29 mouse cellular contexts compared by ENCODE assay signal in the genomic region with DNA sequence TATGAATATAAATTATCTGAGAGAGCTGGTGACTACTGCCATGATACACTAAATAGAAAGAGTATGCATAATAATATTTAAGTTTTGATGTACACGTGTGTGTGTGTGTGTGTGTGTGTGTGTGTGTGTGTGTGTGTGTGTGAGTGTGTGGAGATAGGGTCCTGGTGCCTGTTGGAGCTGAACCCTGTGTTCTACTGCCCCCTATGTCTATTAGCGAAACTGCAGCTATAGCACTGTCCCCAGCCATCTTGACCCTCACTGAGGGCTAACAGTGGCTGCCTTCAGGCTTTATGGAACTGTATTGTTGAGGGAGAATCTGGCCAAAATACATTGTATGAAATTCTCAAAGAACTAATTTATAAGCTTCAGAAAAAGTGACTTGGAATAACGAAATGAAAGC.
DNase-seq lines count a peak whose midpoint lies in the region; ATAC-seq and TF ChIP-seq lines count a peak whose summit lies in the region.
"Had no signal": no experiment of that assay in that cellular context is flagged by ENCODE, and none has a peak within 500 bp of the region (broad histone marks: within the 10 kb centered on the region; RNA-seq: fewer than 3 reads in every experiment).

No protein-coding gene starts in this region.

- peak; percentile 17; the same call in 1 of the 2 replicates for TF ChIP-seq CTCF in liver, embryonic 14.5 days (IDR thresholded peaks at IDR 0.05; ENCODE audit: low read depth)
- TF ChIP-seq CTCF in E14TG2a.4 (conservative IDR thresholded peaks at IDR 0.05; ENCODE audit: low read length) = peak; percentile 32
- TF ChIP-seq CTCF in Patski (IDR thresholded peaks at IDR 0.05) = peak; percentile 8

- no peak overlapping the region for H3K4me2 ChIP-seq in liver, embryonic 14.5 days (ENCODE audit: low read depth)
- H3K4me2 ChIP-seq in hindbrain, embryonic 16.5 days (ENCODE audit: low read length) = no peak overlapping the region
- H3K4me2 ChIP-seq in midbrain, embryonic 14.5 days (ENCODE audit: low read length) = no peak overlapping the region
- H3K4me2 ChIP-seq: embryonic facial prominence, embryonic 12.5 days; heart, embryonic 12.5 days; liver, embryonic 11.5 days; lung, embryonic 15.5 days; midbrain, embryonic 15.5 days; neural tube, embryonic 13.5 days had no signal

- H3K36me3 ChIP-seq in liver, embryonic 14.5 days (replicated peaks; ENCODE audit: control insufficient read depth, insufficient read depth, low read depth) = no peaks in the 10 kb centered on the region
- H3K36me3 ChIP-seq in E14TG2a.4 (ENCODE audit: insufficient read depth, low read length) = no peaks in the 10 kb centered on the region
- H3K36me3 ChIP-seq in hindbrain, embryonic 16.5 days (ENCODE audit: control insufficient read depth, insufficient read depth, low read length) = no peaks in the 10 kb centered on the region
- no peaks in the 10 kb centered on the region for H3K36me3 ChIP-seq in midbrain, embryonic 14.5 days (ENCODE audit: control insufficient read depth, insufficient read depth, low read length)
- H3K36me3 ChIP-seq: embryonic facial prominence, embryonic 12.5 days; heart, embryonic 12.5 days; lung, embryonic 15.5 days; midbrain, embryonic 15.5 days; neural tube, embryonic 13.5 days had no signal

- POLR2A ChIA-PET in Patski (lab: Charles Lee) = no interaction called here

- no peak overlapping the region for H3K27ac ChIP-seq in liver, embryonic 14.5 days
- H3K27ac ChIP-seq in hindbrain, embryonic 16.5 days (ENCODE audit: low read depth, low read length) = no peak overlapping the region
- no peak overlapping the region for H3K27ac ChIP-seq in midbrain, embryonic 14.5 days (replicated peaks; ENCODE audit: low read depth, low read length)
- H3K27ac ChIP-seq: embryonic facial prominence, embryonic 12.5 days; layer of hippocampus, adult 2 months; lung, embryonic 15.5 days; midbrain, embryonic 15.5 days; neural tube, embryonic 13.5 days had no signal

- 28% methylated on average over 3 of the region's 3 CpGs for WGBS in liver, embryonic 14.5 days (ENCODE audit: insufficient replicate concordance)
- 59% methylated on average over 3 of the region's 3 CpGs for WGBS in hindbrain, embryonic 16.5 days
- 68% methylated on average over 3 of the region's 3 CpGs for WGBS in midbrain, embryonic 14.5 days

- ATAC-seq in liver, embryonic 14.5 days (ENCODE audit: insufficient read depth) = no peak
- no peak for ATAC-seq in Patski
- no peak for ATAC-seq in hindbrain, embryonic 16.5 days
- no peak for ATAC-seq in midbrain, embryonic 14.5 days (ENCODE audit: low FRiP score, low TSS enrichment)
- ATAC-seq: activated CD4-positive, CD25-positive, alpha-beta regulatory T cell, adult 4 months; inflammation-experienced regulatory T-cells, adult 6 months; midbrain, embryonic 15.5 days had no signal

- CTCF ChIA-PET in Patski (lab: Charles Lee) = no interaction called here

- no peaks in the 10 kb centered on the region for H3K9me3 ChIP-seq in liver, embryonic 14.5 days (ENCODE audit: control insufficient read depth, low read length)
- H3K9me3 ChIP-seq in E14TG2a.4 (ENCODE audit: low read length) = no peaks in the 10 kb centered on the region
- H3K9me3 ChIP-seq in hindbrain, embryonic 16.5 days (ENCODE audit: control insufficient read depth, low read length) = no peaks in the 10 kb centered on the region
- no peaks in the 10 kb centered on the region for H3K9me3 ChIP-seq in midbrain, embryonic 14.5 days (ENCODE audit: control insufficient read depth, low read length)
- H3K9me3 ChIP-seq: embryonic facial prominence, embryonic 12.5 days; heart, embryonic 12.5 days; lung, embryonic 15.5 days; midbrain, embryonic 15.5 days; neural tube, embryonic 13.5 days had no signal

- no peak overlapping the region for H3K9ac ChIP-seq in liver, embryonic 14.5 days (replicated peaks)
- H3K9ac ChIP-seq in hindbrain, embryonic 16.5 days (ENCODE audit: low read depth, low read length) = no peak overlapping the region
- no peak overlapping the region for H3K9ac ChIP-seq in midbrain, embryonic 14.5 days (replicated peaks; ENCODE audit: low read length)
- H3K9ac ChIP-seq: embryonic facial prominence, embryonic 12.5 days; heart, embryonic 12.5 days; lung, embryonic 15.5 days; midbrain, embryonic 15.5 days; neural tube, embryonic 13.5 days had no signal

- no peak for TF ChIP-seq EP300 in liver, embryonic 14.5 days (IDR thresholded peaks at IDR 0.05; ENCODE audit: low read depth)

- H3K4me3 ChIP-seq in liver, embryonic 14.5 days (ENCODE audit: insufficient read depth in 1 of 2, low read depth in 2 of 2, low read length in 2 of 2) = no peak overlapping the region
- no peak overlapping the region for H3K4me3 ChIP-seq in E14TG2a.4 (replicated peaks; ENCODE audit: low read length)
- H3K4me3 ChIP-seq in hindbrain, embryonic 16.5 days (ENCODE audit: low read length) = no peak overlapping the region
- no peak overlapping the region for H3K4me3 ChIP-seq in midbrain, embryonic 14.5 days (replicated peaks; ENCODE audit: low read depth, low read length)
- H3K4me3 ChIP-seq: embryonic facial prominence, embryonic 12.5 days; heart, embryonic 12.5 days; layer of hippocampus, adult 2 months; lung, embryonic 15.5 days; midbrain, embryonic 15.5 days; neural tube, embryonic 13.5 days had no signal

- H3K27me3 ChIP-seq in liver, embryonic 14.5 days (ENCODE audit: control insufficient read depth, insufficient read depth, low read length) = no peaks in the 10 kb centered on the region
- no peaks in the 10 kb centered on the region for H3K27me3 ChIP-seq in E14TG2a.4 (ENCODE audit: insufficient read depth, low read length)
- peaks cover 12% of the 10 kb centered on the region for H3K27me3 ChIP-seq in Patski
- H3K27me3 ChIP-seq in hindbrain, embryonic 16.5 days (replicated peaks; ENCODE audit: control insufficient read depth, insufficient read depth, low read length) = no peaks in the 10 kb centered on the region
- H3K27me3 ChIP-seq in midbrain, embryonic 14.5 days (ENCODE audit: control insufficient read depth, insufficient read depth, low read length) = no peaks in the 10 kb centered on the region
- H3K27me3 ChIP-seq: embryonic facial prominence, embryonic 12.5 days; heart, embryonic 12.5 days; lung, embryonic 15.5 days; midbrain, embryonic 15.5 days; neural tube, embryonic 13.5 days had no signal

- H3K4me1 ChIP-seq in liver, embryonic 14.5 days (replicated peaks; ENCODE audit: control insufficient read depth in 2 of 2, insufficient read depth in 2 of 2, low read length in 1 of 2) = no peaks in the 10 kb centered on the region
- no peaks in the 10 kb centered on the region for H3K4me1 ChIP-seq in E14TG2a.4 (replicated peaks; ENCODE audit: low read depth, low read length)
- H3K4me1 ChIP-seq in hindbrain, embryonic 16.5 days (ENCODE audit: control insufficient read depth, insufficient read depth, low read depth, low read length) = no peaks in the 10 kb centered on the region
- no peaks in the 10 kb centered on the region for H3K4me1 ChIP-seq in midbrain, embryonic 14.5 days (ENCODE audit: control insufficient read depth, insufficient read depth, low read length)
- H3K4me1 ChIP-seq: embryonic facial prominence, embryonic 12.5 days; heart, embryonic 12.5 days; lung, embryonic 15.5 days; midbrain, embryonic 15.5 days; neural tube, embryonic 13.5 days had no signal

- in situ Hi-C loops in Patski (cut with MboI; ENCODE audit: low pct_unique_long_range_greater_than_20kb) = no loop called here

- DNase-seq in liver, embryonic 14.5 days (ENCODE audit: low read depth in 3 of 3, low spot score in 3 of 3) = no peak
- DNase-seq in liver = no peak
- DNase-seq in A20 (ENCODE audit: low read depth, low spot score) = peak; percentile 36
- DNase-seq in Patski (ENCODE audit: low read depth, low spot score) = no peak
- no peak for DNase-seq in MN1 (ENCODE audit: low spot score)
- DNase-seq in midbrain, embryonic 14.5 days = no peak
- DNase-seq: adrenal gland, postnatal 10 days; cerebellum, adult 2 months; cerebellum, postnatal 36 days; gastrocnemius, postnatal 25 days; heart, adult 18-20 months; heart, postnatal 10 days; kidney, adult 8-10 months; kidney, postnatal 25 days; layer of hippocampus, postnatal 36 days; lung, postnatal 4 days; right cerebral cortex, adult 18-20 months; right cerebral cortex, postnatal 4 days had no signal
